Mouse (Mus musculus) heart, adult 2 months (tissue): Measurements from ENCODE around the gene Arid1a. TPM values are rescaled to one million over a fixed set of nuclear protein-coding genes. Genes with fewer than 3 reads are reported as not detected.
"Not testable (repeated sequence)": the region's sequence is repeated elsewhere in the genome, so short reads cannot be mapped to it uniquely, and the experiment has no call there.

Experiments
- DNase-seq, 2 experiments: peaks; one replicate each; pipeline ENCODE4 v3.0.0; 2021
- H3K27ac ChIP-seq: fragments of 200-600 bp; 2 replicates; pipeline ENCODE4 v1.8.1; 2022
- H3K27me3 ChIP-seq: fragments of 200-500 bp; 2 replicates; pipeline ENCODE4 v1.6.1; 2012; ENCODE audit warnings: mild to moderate bottlenecking, low read length, inconsistent platforms, mixed read lengths; ENCODE audit not compliant: control insufficient read depth, insufficient read depth
- H3K36me3 ChIP-seq: fragments of 200-500 bp; 2 replicates; pipeline ENCODE4 v1.6.1; 2012; ENCODE audit warnings: low read length, inconsistent platforms; ENCODE audit not compliant: control insufficient read depth, insufficient read depth
- H3K4me1 ChIP-seq: fragments of 200-500 bp; 2 replicates; pipeline ENCODE4 v1.6.1; 2011; ENCODE audit warnings: low read length; ENCODE audit not compliant: control insufficient read depth, insufficient read depth
- H3K4me3 ChIP-seq: fragments of 200-600 bp; 2 replicates; pipeline ENCODE4 v1.8.1; 2022
- H3K79me2 ChIP-seq: fragments of 200-500 bp; replicated peaks from 2 replicates; pipeline ENCODE4 v1.6.1; 2012; ENCODE audit warnings: mild to moderate bottlenecking, inconsistent platforms, low read length, moderate library complexity, mixed read lengths; ENCODE audit not compliant: control insufficient read depth, insufficient read depth
- H3K9ac ChIP-seq: fragments of 200-500 bp; 2 replicates; pipeline ENCODE4 v1.6.1; 2012; ENCODE audit warnings: low read depth, mild to moderate bottlenecking, control low read depth, inconsistent platforms, low read length, mixed read lengths
- CTCF ChIP-seq: fragments of 200-600 bp; IDR thresholded peaks from 2 replicates; pipeline ENCODE4 v1.8.1; 2022; ENCODE audit warnings: antibody characterized with exemption, mild to moderate bottlenecking, moderate library complexity
- EP300 ChIP-seq: fragments of 200-500 bp; IDR thresholded peaks from 2 replicates; pipeline ENCODE4 v1.6.1; 2011; ENCODE audit warnings: low read depth, low read length, control low read depth; ENCODE audit not compliant: insufficient read depth
- POLR2A ChIP-seq: fragments of 200-500 bp; IDR thresholded peaks from 2 replicates; pipeline ENCODE4 v1.6.1; 2011; ENCODE audit warnings: mild to moderate bottlenecking, low read depth, low read length, control low read depth; ENCODE audit not compliant: insufficient read depth
- WGBS: fragments of 180-500 bp; shearing (Covaris S2); methylation state at CpG from one replicate; pipeline ENCODE4 v1.1.7; 2018; 5-methylcytosine and 5-hydroxymethylcytosine counted together
- intact Hi-C: fragments of 180-260 bp; cut with DNase I; formaldehyde crosslinking; loops from one replicate; pipeline ENCODE4 v1.15.1; 2025
- polyA plus RNA-seq: library from polyadenylated mRNA; depleted of rRNA; stranded (reverse); fragments of >200 nt; gene quantifications from 2 replicates; pipeline ENCODE4 v1.2.3, GENCODE M21; 2012
- total RNA-seq, 2 experiments: library from RNA; stranded (reverse); gene quantifications; 2 replicates each; pipeline ENCODE4 v1.2.3; 2021

Arid1a gene
- total and polyA plus RNA-seq, 3 experiments, result 27.8 to 38.0 (median 34.2) TPM

- Histone ChIP-seq H3K36me3 (no peaks in the 10 kb centered on the region), H3K27ac (no peak overlapping the region), H3K9ac (no peak overlapping the region), H3K4me3 (no peak overlapping the region), H3K79me2 (no peaks in the 10 kb centered on the region), H3K4me1 (no peaks in the 10 kb centered on the region; the same call in 1 of the 2 replicates), H3K27me3 (no peaks in the 10 kb centered on the region)
- WGBS, result 50% methylated on average over 4 of the region's 4 CpGs
- TF ChIP-seq CTCF (no peak), POLR2A (no peak), EP300 (no peak)
- intact Hi-C loops, result loop anchor here (2.0 kb wide), 1 partner anchor 19 kb away; no protein-coding TSS in a partner anchor
- no peak for DNase-seq
These were observed 104.6 kb downstream of the Arid1a start for GRCm38 (mm10) chr4:133651986-133652385.

- no peak overlapping the region for H3K9ac ChIP-seq
- H3K4me1 ChIP-seq, result no peaks in the 10 kb centered on the region; the same call in 1 of the 2 replicates
- no peak overlapping the region for H3K4me3 ChIP-seq
- no peak for DNase-seq
- WGBS, result 44% methylated on average over 10 of the region's 10 CpGs
- TF ChIP-seq CTCF (no peak), EP300 (no peak), POLR2A (no peak)
- no peaks in the 10 kb centered on the region for H3K27me3 ChIP-seq
- H3K36me3 ChIP-seq, result no peaks in the 10 kb centered on the region
- H3K79me2 ChIP-seq, result no peaks in the 10 kb centered on the region
- intact Hi-C loops, result loop anchor here (2.0 kb wide), 1 partner anchor 19 kb away; no protein-coding TSS in a partner anchor
- H3K27ac ChIP-seq, result no peak overlapping the region
These were observed 105.1 kb downstream of the Arid1a start for GRCm38 (mm10) chr4:133651445-133651844.

GRCm38 (mm10) chr4:133649989-133650699 is 106.4 kb downstream of the Arid1a start, which contains the start of gene Zdhhc18:
Gene Zdhhc18 (minus strand): TSS chr4:133650154.
- no peaks in the 10 kb centered on the region for H3K36me3 ChIP-seq
- DNase-seq, result peak; percentile 84 to 88
- no peaks in the 10 kb centered on the region; the same call in 1 of the 2 replicates for H3K4me1 ChIP-seq
- peak within 1 kb of the TSS; percentile 82 for H3K9ac ChIP-seq
- H3K27me3 ChIP-seq, result no peaks in the 10 kb centered on the region
- WGBS, result 26% methylated on average over 7 of the region's 7 CpGs
- H3K79me2 ChIP-seq, result no peaks in the 10 kb centered on the region
- TF ChIP-seq EP300 (peak; percentile 83; the same call in 1 of the 2 replicates), CTCF (peak; percentile 86), POLR2A (peak; percentile 75)
- peak within 1 kb of the TSS; percentile 81 for H3K27ac ChIP-seq
- H3K4me3 ChIP-seq, result peak within 1 kb of the TSS; percentile 51
- intact Hi-C loops, result loop anchor here (1.0 to 5.0 kb wide), 3 partner anchors 17 to 57 kb away; no protein-coding TSS in a partner anchor

GRCm38 (mm10) chr4:133649464-133649863 is 107.1 kb downstream of the Arid1a start:
- DNase-seq, H3K36me3 ChIP-seq, H3K9ac ChIP-seq, H3K4me1 ChIP-seq, H3K27me3 ChIP-seq, H3K79me2 ChIP-seq: not testable (repeated sequence)
- WGBS, result 80% methylated on average over 5 of the region's 5 CpGs
- H3K27ac ChIP-seq, result peak overlapping the region; percentile 81
- peak overlapping the region; percentile 51 for H3K4me3 ChIP-seq
- peak; percentile 15; the same call in 1 of the 2 replicates for TF ChIP-seq CTCF
- intact Hi-C loops, result loop anchor here (5.0 kb wide), 1 partner anchor 37 kb away; no protein-coding TSS in a partner anchor

- intact Hi-C loops, result loop anchor here (5.0 kb wide), 1 partner anchor 33 kb away; no protein-coding TSS in a partner anchor
- Histone ChIP-seq H3K9ac (no peak overlapping the region), H3K27me3 (no peaks in the 10 kb centered on the region), H3K79me2 (no peaks in the 10 kb centered on the region), H3K36me3 (no peaks in the 10 kb centered on the region), H3K4me1 (peaks cover 6% of the 10 kb centered on the region), H3K4me3 (no peak overlapping the region), H3K27ac (no peak overlapping the region)
- no peak for DNase-seq
- TF ChIP-seq EP300 (no peak), CTCF (no peak), POLR2A (no peak)
- 51% methylated on average over 21 of the region's 21 CpGs for WGBS
These were observed 110.9 kb downstream of the Arid1a start for GRCm38 (mm10) chr4:133645680-133646079.

GRCm38 (mm10) chr4:133645195-133645594 is 111.4 kb downstream of the Arid1a start:
- TF ChIP-seq EP300, result no peak
- TF ChIP-seq CTCF, result peak; percentile 33
- TF ChIP-seq POLR2A, result no peak
- intact Hi-C loops, result loop anchor here (5.0 kb wide), 1 partner anchor 33 kb away; no protein-coding TSS in a partner anchor
- Histone ChIP-seq H3K79me2 (no peaks in the 10 kb centered on the region), H3K9ac (no peak overlapping the region), H3K36me3 (no peaks in the 10 kb centered on the region), H3K27ac (no peak overlapping the region), H3K4me3 (no peak overlapping the region), H3K27me3 (no peaks in the 10 kb centered on the region), H3K4me1 (peaks cover 6% of the 10 kb centered on the region)
- 89% methylated on average over 3 of the region's 3 CpGs for WGBS
- DNase-seq, result no peak
